Comparison of ENCODE assay signal across 8 mouse cellular contexts in genomic region chr8:124896010-124896631, GRCm38 (mm10). TPM values are rescaled to one million over a fixed set of nuclear protein-coding genes. Genes with fewer than 3 reads are reported as not detected.
DNase-seq lines count a peak whose midpoint lies in the region; ATAC-seq and TF ChIP-seq lines count a peak whose summit lies in the region.

No protein-coding gene starts in this region.

- WGBS in hindbrain, postnatal 0 days = 78% methylated on average over 26 of the region's 26 CpGs
- WGBS in midbrain, postnatal 0 days = 85% methylated on average over 26 of the region's 26 CpGs

- DNase-seq in cerebellum, postnatal 36 days = peak; percentile 15 to 21
- no peak for DNase-seq in cerebellum, postnatal 4 days (ENCODE audit: low spot score in 2 of 2)
- DNase-seq in testis, postnatal 10 days (ENCODE audit: low spot score) = no peak
- DNase-seq in hindbrain, postnatal 0 days (ENCODE audit: low spot score) = no peak
- no peak for DNase-seq in midbrain, postnatal 0 days (ENCODE audit: low spot score)
- DNase-seq in left cerebral cortex, adult 8-10 months (ENCODE audit: low spot score in 2 of 2) = no peak
- DNase-seq in gastrocnemius, adult 8-10 months (ENCODE audit: low spot score in 2 of 2) = no peak

- no peaks in the 10 kb centered on the region for H3K9me3 ChIP-seq in hindbrain, postnatal 0 days (ENCODE audit: low read length)
- H3K9me3 ChIP-seq in midbrain, postnatal 0 days (ENCODE audit: low read length) = no peaks in the 10 kb centered on the region

- H3K27ac ChIP-seq in testis, adult 2 months (ENCODE audit: control insufficient read depth, insufficient read depth, low read depth, low read length) = peak overlapping the region; percentile 5; the same call in 1 of the 2 replicates
- H3K27ac ChIP-seq in hindbrain, postnatal 0 days = peak overlapping the region; percentile 90
- H3K27ac ChIP-seq in midbrain, postnatal 0 days (ENCODE audit: low read depth, low read length) = peak overlapping the region; percentile 91

- 0 out of 2 replicates have a peak, but pooled peaks have one; percentile 2 for ATAC-seq in hindbrain, postnatal 0 days
- ATAC-seq in midbrain, postnatal 0 days (ENCODE audit: low FRiP score) = no peak

- peak overlapping the region; percentile 76; the same call in 1 of the 2 replicates for H3K9ac ChIP-seq in hindbrain, postnatal 0 days (replicated peaks; ENCODE audit: low read length)
- H3K9ac ChIP-seq in midbrain, postnatal 0 days (replicated peaks; ENCODE audit: low read length, poor library complexity, severe bottlenecking) = peak overlapping the region; percentile 87

- peaks cover 3% of the 10 kb centered on the region; the same call in 1 of the 2 replicates for H3K36me3 ChIP-seq in testis, adult 2 months (ENCODE audit: control insufficient read depth, insufficient read depth, low read length)
- peaks cover 25% of the 10 kb centered on the region for H3K36me3 ChIP-seq in hindbrain, postnatal 0 days (ENCODE audit: insufficient read depth, low read length)
- peaks cover 17% of the 10 kb centered on the region for H3K36me3 ChIP-seq in midbrain, postnatal 0 days (ENCODE audit: insufficient read depth, low read length)

- no peaks in the 10 kb centered on the region for H3K27me3 ChIP-seq in testis, adult 2 months (ENCODE audit: control insufficient read depth, insufficient read depth, low read length)
- no peaks in the 10 kb centered on the region for H3K27me3 ChIP-seq in hindbrain, postnatal 0 days (ENCODE audit: insufficient read depth, low read length)
- H3K27me3 ChIP-seq in midbrain, postnatal 0 days (ENCODE audit: insufficient read depth, low read length) = no peaks in the 10 kb centered on the region

- TF ChIP-seq CTCF in testis, adult 2 months (IDR thresholded peaks at IDR 0.05; ENCODE audit: control insufficient read depth, insufficient read depth, insufficient replicate concordance, low read depth, low read length) = no peak; the same call in 1 of the 2 replicates
- no peak for TF ChIP-seq CTCF in hindbrain, postnatal 0 days (IDR thresholded peaks at IDR 0.05; ENCODE audit: low read depth)
- TF ChIP-seq CTCF in midbrain, postnatal 0 days (IDR thresholded peaks at IDR 0.05) = no peak

- TF ChIP-seq POLR2A in testis, adult 2 months (IDR thresholded peaks at IDR 0.05; ENCODE audit: control insufficient read depth, low read depth, low read length) = no peak

- H3K4me1 ChIP-seq in testis, adult 2 months (ENCODE audit: control insufficient read depth, insufficient read depth, low read length) = peaks cover 20% of the 10 kb centered on the region
- peaks cover 13% of the 10 kb centered on the region for H3K4me1 ChIP-seq in hindbrain, postnatal 0 days (ENCODE audit: insufficient read depth, low read length)
- peaks cover 11% of the 10 kb centered on the region for H3K4me1 ChIP-seq in midbrain, postnatal 0 days (ENCODE audit: insufficient read depth, low read length)

- H3K4me2 ChIP-seq in hindbrain, postnatal 0 days (ENCODE audit: low read depth, low read length) = peak overlapping the region; percentile 98
- peak overlapping the region; percentile 91 for H3K4me2 ChIP-seq in midbrain, postnatal 0 days (ENCODE audit: low read depth, low read length, poor library complexity, severe bottlenecking)

- peak overlapping the region; percentile 85 for H3K4me3 ChIP-seq in testis, adult 2 months (ENCODE audit: control insufficient read depth, low read depth, low read length)
- H3K4me3 ChIP-seq in hindbrain, postnatal 0 days (ENCODE audit: low read length) = peak overlapping the region; percentile 88
- peak overlapping the region; percentile 76 for H3K4me3 ChIP-seq in midbrain, postnatal 0 days (ENCODE audit: low read depth, low read length)

RNA-seq across cellular contexts. Expression of gene Exoc8, which starts 1.4 kb away (rescaled TPM):
- 13.1 and 13.8 TPM in 2 replicates for polyA plus RNA-seq in testis, adult 2 months (2012; rRNA removed)
- total RNA-seq in hindbrain, postnatal 0 days (2014; rRNA removed) = 28.3 and 36.8 TPM in 2 replicates
- polyA plus RNA-seq in hindbrain, postnatal 0 days (2015; fragmentation: Nextera tagmentation; extraction: Ambion mirVana) = 10.8 and 10.9 TPM in 2 replicates
- 33.6 and 34.4 TPM in 2 replicates for total RNA-seq in midbrain, postnatal 0 days (2014; rRNA removed)
- polyA plus RNA-seq in midbrain, postnatal 0 days (2015; fragmentation: Nextera tagmentation; extraction: Ambion mirVana) = 10.5 and 10.7 TPM in 2 replicates
- total RNA-seq in left cerebral cortex, adult 8-10 months (2022) = 10 to 100 TPM; 33.0 to 33.4 (median 33.2) TPM
- total RNA-seq in gastrocnemius, adult 8-10 months (2022) = 1 to 10 TPM; 7.8 to 8.1 (median 7.9) TPM

RNA-seq across cellular contexts. Expression of gene Sprtn, which starts 1.6 kb away (rescaled TPM):
- polyA plus RNA-seq in testis, adult 2 months (2012; rRNA removed) = 119 and 129 TPM in 2 replicates
- 10.6 and 11.6 TPM in 2 replicates for total RNA-seq in hindbrain, postnatal 0 days (2014; rRNA removed)
- 5.8 and 6.0 TPM in 2 replicates for polyA plus RNA-seq in hindbrain, postnatal 0 days (2015; fragmentation: Nextera tagmentation; extraction: Ambion mirVana)
- 13.9 and 17.1 TPM in 2 replicates for total RNA-seq in midbrain, postnatal 0 days (2014; rRNA removed)
- 6.0 and 6.1 TPM in 2 replicates for polyA plus RNA-seq in midbrain, postnatal 0 days (2015; fragmentation: Nextera tagmentation; extraction: Ambion mirVana)
- total RNA-seq in left cerebral cortex, adult 8-10 months (2022) = 10 to 100 TPM; 13.9 to 15.9 (median 15.6) TPM
- total RNA-seq in gastrocnemius, adult 8-10 months (2022) = 1 to 10 TPM; 6.1 to 7.3 (median 6.5) TPM

RNA-seq across cellular contexts. Expression of gene 2810004N23Rik, which starts 33.2 kb away (rescaled TPM):
- 7.6 and 9.5 TPM in 2 replicates for polyA plus RNA-seq in testis, adult 2 months (2012; rRNA removed)
- 22.8 and 26.6 TPM in 2 replicates for total RNA-seq in hindbrain, postnatal 0 days (2014; rRNA removed)
- polyA plus RNA-seq in hindbrain, postnatal 0 days (2015; fragmentation: Nextera tagmentation; extraction: Ambion mirVana) = 21.4 and 21.8 TPM in 2 replicates
- 20.6 and 24.7 TPM in 2 replicates for total RNA-seq in midbrain, postnatal 0 days (2014; rRNA removed)
- polyA plus RNA-seq in midbrain, postnatal 0 days (2015; fragmentation: Nextera tagmentation; extraction: Ambion mirVana) = 20.3 and 20.4 TPM in 2 replicates
- 10 to 100 TPM; 17.7 to 20.5 (median 19.6) TPM for total RNA-seq in left cerebral cortex, adult 8-10 months (2022)
- total RNA-seq in gastrocnemius, adult 8-10 months (2022) = 10 to 100 TPM; 31.8 to 34.8 (median 33.5) TPM

RNA-seq across cellular contexts. Expression of gene Gnpat, which starts 33.3 kb away (rescaled TPM):
- polyA plus RNA-seq in testis, adult 2 months (2012; rRNA removed) = 256 and 262 TPM in 2 replicates
- 40.0 and 47.2 TPM in 2 replicates for total RNA-seq in hindbrain, postnatal 0 days (2014; rRNA removed)
- 53.5 and 55.8 TPM in 2 replicates for polyA plus RNA-seq in hindbrain, postnatal 0 days (2015; fragmentation: Nextera tagmentation; extraction: Ambion mirVana)
- total RNA-seq in midbrain, postnatal 0 days (2014; rRNA removed) = 45.1 and 47.2 TPM in 2 replicates
- 48.2 and 58.5 TPM in 2 replicates for polyA plus RNA-seq in midbrain, postnatal 0 days (2015; fragmentation: Nextera tagmentation; extraction: Ambion mirVana)
- total RNA-seq in left cerebral cortex, adult 8-10 months (2022) = 10 to 100 TPM; 55.0 to 63.7 (median 58.4) TPM
- 100 to 1,000 TPM; 145 to 180 (median 156) TPM for total RNA-seq in gastrocnemius, adult 8-10 months (2022)

RNA-seq across cellular contexts. Expression of gene Egln1, which starts 53.0 kb away (rescaled TPM):
- 3.8 and 4.2 TPM in 2 replicates for polyA plus RNA-seq in testis, adult 2 months (2012; rRNA removed)
- total RNA-seq in hindbrain, postnatal 0 days (2014; rRNA removed) = 41.6 and 45.1 TPM in 2 replicates
- 13.5 and 14.1 TPM in 2 replicates for polyA plus RNA-seq in hindbrain, postnatal 0 days (2015; fragmentation: Nextera tagmentation; extraction: Ambion mirVana)
- total RNA-seq in midbrain, postnatal 0 days (2014; rRNA removed) = 42.1 and 52.7 TPM in 2 replicates
- polyA plus RNA-seq in midbrain, postnatal 0 days (2015; fragmentation: Nextera tagmentation; extraction: Ambion mirVana) = 12.9 and 13.6 TPM in 2 replicates
- total RNA-seq in left cerebral cortex, adult 8-10 months (2022) = 10 to 100 TPM; 58.3 to 63.5 (median 62.1) TPM
- 100 to 1,000 TPM; 170 to 209 (median 181) TPM for total RNA-seq in gastrocnemius, adult 8-10 months (2022)

Comparison
In these comparisons a context has a peak if more than half of its experiments do, and no peak if none do; other contexts are left out.
1. DNase-seq: peak in cerebellum, postnatal 36 days (2 of 2); none in cerebellum, postnatal 4 days (0 of 2), testis, postnatal 10 days (single experiment), hindbrain, postnatal 0 days (single experiment), midbrain, postnatal 0 days (single experiment), left cerebral cortex, adult 8-10 months (0 of 2) and gastrocnemius, adult 8-10 months (0 of 2).
2. H3K27ac ChIP-seq: peak in every context shown above with its lines; median percentile 91 in midbrain, postnatal 0 days; 90 in hindbrain, postnatal 0 days; 5 in testis, adult 2 months.
3. Peak in every context shown above with its lines, with median percentiles within 50 percentile points of each other: H3K4me3 ChIP-seq.